Mouse (Mus musculus) heart, postnatal 25 days (tissue): ENCODE results near the gene Cnst. TPM values are rescaled to one million over a fixed set of nuclear protein-coding genes. Genes with fewer than 3 reads are reported as not detected.

Experiments
- DNase-seq: peaks from one replicate; pipeline ENCODE4 v3.0.0; 2022; ENCODE audit warnings: low spot score
- intact Hi-C: fragments of 180-260 bp; cut with DNase I; formaldehyde crosslinking; loops from one replicate; pipeline ENCODE4 v1.15.1; 2025
- total RNA-seq, 2 experiments: library from RNA; stranded (reverse); gene quantifications; 2 replicates each; pipeline ENCODE4 v1.2.3; 2021

The Cnst gene
- 10 to 100 TPM; 42.8 to 47.2 TPM for total RNA-seq

- intact Hi-C loops: loop anchor here (2.0 to 5.0 kb wide), 2 partner anchors 41 to 79 kb away; no protein-coding TSS in a partner anchor
- DNase-seq: peak; percentile 97
Observed at GRCm38 (mm10) chr1:179545768-179546550, at the start of gene Cnst, which contains the start of gene Tfb2m. TSS of gene Cnst (plus strand) at chr1:179546370. TSS of gene Tfb2m (minus strand) at chr1:179546267.

GRCm38 (mm10) chr1:179499257-179499656, 46.9 kb upstream of the Cnst start:
- DNase-seq: no peak
- intact Hi-C loops: no loop called here

GRCm38 (mm10) chr1:179502565-179502964, 43.6 kb upstream of the Cnst start:
- intact Hi-C loops: loop anchor here (5.0 to 10.0 kb wide), 3 partner anchors 40 to 342 kb away; no protein-coding TSS in a partner anchor
- DNase-seq: no peak

DNA sequence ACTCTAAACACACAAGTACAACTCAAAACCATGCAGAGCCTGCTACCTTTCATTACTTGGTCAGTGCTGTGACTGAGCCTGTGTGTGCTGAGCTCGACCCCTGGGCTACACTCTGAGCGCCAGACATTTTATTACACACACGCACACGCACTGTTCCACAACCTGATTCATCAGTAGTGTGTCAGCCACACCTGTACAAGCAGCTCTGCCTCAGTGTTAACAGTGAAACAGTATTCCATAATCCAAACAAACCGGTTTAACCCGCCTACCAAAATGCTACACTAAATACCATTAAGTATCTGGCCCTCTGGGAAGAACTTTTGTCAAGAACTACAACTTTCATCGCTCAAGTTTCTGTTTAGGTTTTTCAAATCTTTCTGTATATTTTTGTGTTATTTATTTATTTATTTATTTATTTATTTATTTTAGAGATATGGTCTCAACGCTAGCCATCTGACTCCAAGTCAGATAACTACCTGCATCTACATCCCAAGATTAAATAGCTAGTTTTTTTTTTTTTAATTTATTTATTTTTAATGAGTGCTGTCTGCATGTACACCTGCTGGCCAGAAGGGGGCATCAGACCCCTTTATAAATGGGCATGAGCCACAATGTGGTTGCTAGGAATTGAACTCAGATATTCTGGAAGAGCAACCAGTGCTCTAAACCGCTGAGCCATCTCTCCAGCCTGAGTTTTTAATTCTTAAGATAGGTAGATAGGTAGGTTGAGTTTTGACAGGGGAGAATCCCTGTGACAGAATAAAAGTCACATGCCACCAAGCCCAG, 39.4 kb upstream of the Cnst start:
- no peak for DNase-seq
- intact Hi-C loops: loop anchor here (1.0 to 10.0 kb wide), 2 partner anchors 118 to 338 kb away; no protein-coding TSS in a partner anchor

DNA sequence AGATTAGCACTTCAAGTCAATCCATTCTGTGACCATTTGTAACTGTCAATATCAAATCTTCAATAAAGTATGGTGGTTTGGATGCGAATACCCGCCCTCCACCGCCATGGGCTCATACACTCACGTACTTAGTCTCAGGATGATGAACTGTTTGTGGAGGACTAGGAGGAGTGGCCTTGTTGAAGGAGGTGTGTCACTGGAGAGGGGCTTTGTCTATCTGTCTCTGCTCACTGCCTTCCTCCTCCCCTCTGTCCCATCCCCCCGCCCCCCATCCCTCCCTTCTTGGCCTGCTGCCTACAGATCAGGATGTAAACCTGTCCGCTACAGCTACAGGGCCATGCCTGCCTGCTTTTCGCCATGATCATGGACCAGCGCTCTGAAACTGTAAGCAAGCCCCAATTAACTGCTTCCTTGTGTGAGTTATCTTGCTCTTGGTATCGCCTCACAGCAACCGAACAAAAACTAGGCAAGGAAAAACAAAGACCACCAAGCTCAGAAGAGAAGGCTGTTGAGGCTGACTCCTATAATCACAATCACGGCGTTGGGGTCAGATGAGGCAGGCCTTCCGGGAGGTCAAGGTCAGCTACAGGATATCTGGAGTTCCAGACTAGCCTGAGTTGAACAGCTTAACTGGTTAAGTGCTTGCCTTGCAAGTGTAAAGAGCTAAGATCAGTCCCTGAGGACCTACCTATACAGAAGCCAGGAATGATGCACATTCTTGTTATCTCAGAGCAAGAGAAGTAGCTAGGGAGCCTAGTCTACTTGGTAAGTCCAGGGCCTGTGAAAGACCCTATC, 35.4 kb upstream of the Cnst start:
- intact Hi-C loops: no loop called here
- DNase-seq: no peak

GRCm38 (mm10) chr1:179511895-179512294, 34.3 kb upstream of the Cnst start:
- intact Hi-C loops: no loop called here
- no peak for DNase-seq

DNA sequence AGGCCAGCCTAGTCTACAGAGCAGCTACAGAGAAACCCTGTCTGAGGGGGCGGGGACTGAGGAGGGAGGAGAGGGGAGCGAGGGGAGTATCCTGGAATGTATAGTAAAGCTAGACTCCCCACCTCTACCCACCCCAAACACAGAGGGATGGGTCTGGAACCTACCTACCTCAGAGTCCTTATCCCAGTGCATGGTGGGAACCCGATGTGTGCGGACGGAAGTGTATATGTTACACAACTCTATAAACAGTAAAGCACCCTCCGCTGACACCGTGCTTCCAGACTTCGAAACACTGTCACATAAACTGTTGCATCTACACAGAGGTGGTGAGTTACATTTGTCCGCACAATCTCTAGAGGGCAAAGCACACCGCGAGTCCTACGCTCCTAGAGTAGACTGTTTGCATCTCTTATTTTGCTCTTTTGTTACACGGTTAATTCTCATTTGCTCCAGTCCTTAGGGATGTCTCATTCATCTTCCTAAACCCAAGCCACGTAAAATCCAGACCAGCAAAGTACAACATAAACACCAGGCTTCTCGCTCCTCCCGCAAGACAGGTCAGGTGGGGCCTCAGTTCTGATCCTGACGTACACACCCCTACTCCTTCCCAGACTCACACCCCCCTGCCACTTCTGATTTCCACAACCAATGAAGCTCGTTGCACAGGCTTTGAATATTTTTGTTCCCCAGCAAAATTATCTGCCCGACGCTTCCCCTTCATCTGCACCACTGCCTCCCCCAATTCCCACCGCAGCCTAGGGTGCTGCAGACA, 29.0 kb upstream of the Cnst start:
- intact Hi-C loops: no loop called here
- DNase-seq: no peak

- DNase-seq: peak; percentile 65
- intact Hi-C loops: no loop called here
Observed at GRCm38 (mm10) chr1:179517713-179518465, 28.3 kb upstream of the Cnst start, which contains the start of gene Smyd3. TSS of gene Smyd3 (minus strand) at chr1:179518041.

- DNase-seq: no peak
- intact Hi-C loops: no loop called here
Observed at GRCm38 (mm10) chr1:179519901-179520300, 26.3 kb upstream of the Cnst start.

GRCm38 (mm10) chr1:179539054-179539453, 7.1 kb upstream of the Cnst start:
- DNase-seq: no peak
- intact Hi-C loops: loop anchor here (10.0 kb wide), 1 partner anchor 226 kb away; no protein-coding TSS in a partner anchor

DNA sequence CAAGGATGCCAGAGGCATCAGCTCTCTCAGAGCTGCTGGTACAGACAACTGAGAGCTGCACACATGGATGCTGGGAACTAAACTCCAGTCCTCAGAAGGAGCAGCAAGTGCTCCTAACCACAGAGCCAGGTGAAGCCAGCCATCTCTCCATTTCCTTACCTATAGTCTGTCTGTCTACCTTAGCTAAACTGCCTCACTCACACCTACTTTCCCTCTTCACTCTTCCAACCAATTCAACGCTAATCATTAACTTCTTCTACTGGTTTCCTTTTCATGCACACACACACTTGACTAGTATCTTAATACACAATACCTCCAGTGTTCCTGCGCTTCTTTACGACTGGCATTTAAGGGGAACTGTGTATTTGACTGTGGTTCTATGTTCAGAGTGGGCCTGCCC, 6.3 kb upstream of the Cnst start:
- no peak for DNase-seq
- intact Hi-C loops: loop anchor here (5.0 to 10.0 kb wide), 2 partner anchors 38 to 225 kb away; no protein-coding TSS in a partner anchor

GRCm38 (mm10) chr1:179541502-179541901, 4.7 kb upstream of the Cnst start:
- intact Hi-C loops: loop anchor here (5.0 kb wide), 1 partner anchor 39 kb away; no protein-coding TSS in a partner anchor
- DNase-seq: no peak

DNA sequence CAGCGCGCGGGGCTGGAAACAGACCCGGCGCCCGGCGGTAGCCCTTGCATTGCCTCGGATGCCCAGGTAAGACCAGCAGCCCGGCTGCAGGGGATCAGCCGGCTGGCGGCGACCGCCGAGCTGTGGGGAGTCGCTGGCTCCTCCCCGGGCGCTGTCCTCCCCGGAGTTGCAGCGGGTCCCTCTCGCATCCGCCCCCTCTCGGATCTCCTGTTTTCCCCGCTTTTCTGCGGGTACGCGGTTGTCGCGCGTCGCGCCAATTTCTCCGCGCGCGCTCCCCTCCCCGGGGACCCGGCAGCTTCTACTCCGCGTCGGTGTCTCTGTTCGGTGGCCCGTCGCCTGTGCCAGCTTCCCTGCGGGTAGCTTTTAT, 364 bp downstream of the Cnst start:
- intact Hi-C loops: loop anchor here (2.0 to 5.0 kb wide), 2 partner anchors 41 to 78 kb away; no protein-coding TSS in a partner anchor
- DNase-seq: no peak

DNA sequence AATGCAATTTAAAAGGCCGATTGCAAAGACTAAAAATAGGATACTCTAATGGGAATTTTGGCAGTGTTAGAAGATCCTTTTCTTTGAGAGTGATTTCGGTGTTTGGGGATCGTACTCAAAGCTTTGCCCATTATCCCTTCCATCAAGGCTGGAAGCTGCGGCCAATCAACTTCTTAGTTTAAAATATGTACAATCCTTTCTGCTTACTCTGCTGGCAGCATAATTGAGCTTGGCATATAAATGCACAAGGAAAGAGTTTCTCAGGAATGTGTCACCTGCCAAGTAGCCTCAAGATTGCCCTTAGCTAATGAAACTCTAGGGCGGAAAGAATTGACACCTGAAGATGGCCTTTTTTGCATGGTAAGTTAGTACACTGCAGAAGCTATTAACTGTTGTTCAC, 1.0 kb downstream of the Cnst start:
- intact Hi-C loops: loop anchor here (2.0 to 5.0 kb wide), 2 partner anchors 40 to 78 kb away; no protein-coding TSS in a partner anchor
- no peak for DNase-seq

- intact Hi-C loops: loop anchor here (5.0 kb wide), 1 partner anchor 39 kb away; no protein-coding TSS in a partner anchor
- no peak for DNase-seq
Observed at GRCm38 (mm10) chr1:179548220-179548619, 2.0 kb downstream of the Cnst start.

- no peak for DNase-seq
- intact Hi-C loops: loop anchor here (5.0 kb wide), 1 partner anchor 38 kb away; no protein-coding TSS in a partner anchor
Observed at GRCm38 (mm10) chr1:179548996-179549752, 3.0 kb downstream of the Cnst start.

DNA sequence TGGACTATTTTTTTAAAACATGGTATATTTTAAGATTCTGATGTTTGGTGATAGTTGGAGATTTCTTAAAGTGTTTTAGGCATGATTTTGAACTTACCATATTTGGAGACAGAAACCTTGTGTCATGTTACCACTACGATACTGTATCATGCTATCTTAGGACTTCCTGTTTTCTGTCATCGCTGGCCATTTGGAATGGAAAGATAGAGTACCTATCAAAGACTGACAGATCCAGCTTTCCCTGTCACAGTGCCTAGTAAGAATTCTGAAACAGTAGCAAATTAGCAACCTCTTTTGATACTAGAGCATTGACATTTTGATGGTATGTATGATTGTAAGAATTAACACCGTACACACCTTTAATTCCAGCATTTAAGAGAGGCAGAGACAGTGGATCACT, 5.2 kb downstream of the Cnst start:
- DNase-seq: no peak
- intact Hi-C loops: no loop called here
